Mouse (Mus musculus): ENCODE results near the gene Rabac1. TPM values are rescaled to one million over a fixed set of nuclear protein-coding genes. Genes with fewer than 3 reads are reported as not detected.

The Rabac1 gene
- total RNA-seq, 2 experiments from 2014 or later, result 285 to 315 TPM

GRCm38 (mm10) chr7:24984307-24984706 is 11.8 kb upstream of the Rabac1 start:
- intact Hi-C loops (cut with DNase I), result no loop called here
- no peak for DNase-seq (ENCODE audit: low spot score)

GRCm38 (mm10) chr7:24983396-24983795 is 10.8 kb upstream of the Rabac1 start:
- no peak for DNase-seq (ENCODE audit: low spot score)
- intact Hi-C loops (cut with DNase I), result no loop called here

- intact Hi-C loops (cut with DNase I), result no loop called here
- DNase-seq (ENCODE audit: low spot score), result no peak
Observed at GRCm38 (mm10) chr7:24980439-24980838, 7.9 kb upstream of the Rabac1 start.

GRCm38 (mm10) chr7:24978781-24979180 is 6.2 kb upstream of the Rabac1 start:
- intact Hi-C loops (cut with DNase I), result no loop called here
- DNase-seq (ENCODE audit: low spot score), result no peak

GRCm38 (mm10) chr7:24974893-24975595 is 2.5 kb upstream of the Rabac1 start:
- DNase-seq (ENCODE audit: low spot score), result no peak
- intact Hi-C loops (cut with DNase I), result loop anchor here (5.0 kb wide), 2 partner anchors 102 to 158 kb away; no protein-coding TSS in a partner anchor

- no peak for DNase-seq (ENCODE audit: low spot score)
- intact Hi-C loops (cut with DNase I), result loop anchor here (5.0 kb wide), 2 partner anchors 103 to 157 kb away; no protein-coding TSS in a partner anchor
Observed at GRCm38 (mm10) chr7:24973902-24974301, 1.3 kb upstream of the Rabac1 start.

GRCm38 (mm10) chr7:24973208-24973607 is 654 bp upstream of the Rabac1 start:
- intact Hi-C loops (cut with DNase I), result loop anchor here (5.0 kb wide), 2 partner anchors 104 to 156 kb away; no protein-coding TSS in a partner anchor
- no peak for DNase-seq (ENCODE audit: low spot score)

GRCm38 (mm10) chr7:24971261-24971971 is 1.1 kb downstream of the Rabac1 start:
- intact Hi-C loops (cut with DNase I), result loop anchor here (5.0 kb wide), 2 partner anchors 106 to 154 kb away; no protein-coding TSS in a partner anchor
- DNase-seq (ENCODE audit: low spot score), result no peak

- no peak for DNase-seq (ENCODE audit: low spot score)
- intact Hi-C loops (cut with DNase I), result loop anchor here (5.0 kb wide), 2 partner anchors 107 to 153 kb away; no protein-coding TSS in a partner anchor
Observed at GRCm38 (mm10) chr7:24970341-24970740, 2.2 kb downstream of the Rabac1 start.

- intact Hi-C loops (cut with DNase I), result loop anchor here (5.0 kb wide), 2 partner anchors 107 to 153 kb away; no protein-coding TSS in a partner anchor
- no peak for DNase-seq (ENCODE audit: low spot score)
Observed at GRCm38 (mm10) chr7:24969805-24970204, 2.7 kb downstream of the Rabac1 start.

- intact Hi-C loops (cut with DNase I), result no loop called here
- no peak for DNase-seq (ENCODE audit: low spot score)
Observed at GRCm38 (mm10) chr7:24968463-24968862, 4.1 kb downstream of the Rabac1 start.

GRCm38 (mm10) chr7:24967966-24968365 is 4.6 kb downstream of the Rabac1 start:
- intact Hi-C loops (cut with DNase I), result loop anchor here (2.0 kb wide), 1 partner anchor 77 kb away; no protein-coding TSS in a partner anchor
- no peak for DNase-seq (ENCODE audit: low spot score)

GRCm38 (mm10) chr7:24964897-24965535 is 7.5 kb downstream of the Rabac1 start:
- intact Hi-C loops (cut with DNase I), result no loop called here
- peak; percentile 26 for DNase-seq (ENCODE audit: low spot score)

- intact Hi-C loops (cut with DNase I), result no loop called here
- no peak for DNase-seq (ENCODE audit: low spot score)
Observed at GRCm38 (mm10) chr7:24964288-24964687, 8.3 kb downstream of the Rabac1 start.

- intact Hi-C loops (cut with DNase I), result no loop called here
- no peak for DNase-seq (ENCODE audit: low spot score)
Observed at GRCm38 (mm10) chr7:24955226-24955625, 17.3 kb downstream of the Rabac1 start.

GRCm38 (mm10) chr7:24954450-24954849 is 18.1 kb downstream of the Rabac1 start:
- no peak for DNase-seq (ENCODE audit: low spot score)
- intact Hi-C loops (cut with DNase I), result no loop called here

- no peak for DNase-seq (ENCODE audit: low spot score)
- intact Hi-C loops (cut with DNase I), result no loop called here
Observed at GRCm38 (mm10) chr7:24953966-24954365, 18.6 kb downstream of the Rabac1 start.

GRCm38 (mm10) chr7:24949958-24950623 is 22.5 kb downstream of the Rabac1 start:
- peak; percentile 33 for DNase-seq (ENCODE audit: low spot score)
- intact Hi-C loops (cut with DNase I), result loop anchor here (1.0 kb wide), 1 partner anchor 60 kb away; no protein-coding TSS in a partner anchor

- DNase-seq (ENCODE audit: low spot score), result no peak
- intact Hi-C loops (cut with DNase I), result no loop called here
Observed at GRCm38 (mm10) chr7:24948774-24949173, 23.8 kb downstream of the Rabac1 start.
